Mouse (Mus musculus): Measurements from ENCODE around the gene Olfr325.

Gene Olfr325

GRCm38 (mm10) chr11:58630401-58630800, 52.9 kb downstream of the Olfr325 start, which contains the start of gene Olfr323:
Gene Olfr323, minus strand, starts transcription at chr11:58630501.
- DNase-seq (ENCODE audit: low spot score in 2 of 2): no peak
